18 mouse cellular contexts compared by ENCODE assay signal in genomic region chr14:104568081-104568480, GRCm38 (mm10). TPM values are rescaled to one million over a fixed set of nuclear protein-coding genes. Genes with fewer than 3 reads are reported as not detected.
DNase-seq lines count a peak whose midpoint lies in the region; ATAC-seq and TF ChIP-seq lines count a peak whose summit lies in the region.
"Had no signal": no experiment of that assay in that cellular context is flagged by ENCODE, and none has a peak within 500 bp of the region (broad histone marks: within the 10 kb centered on the region; RNA-seq: fewer than 3 reads in every experiment).

No protein-coding gene starts in this region.

- no peak overlapping the region for H3K9ac ChIP-seq in forebrain, embryonic 14.5 days (ENCODE audit: low read length)
- no peak overlapping the region for H3K9ac ChIP-seq in forebrain, postnatal 0 days
- no peak overlapping the region for H3K9ac ChIP-seq in hindbrain, embryonic 11.5 days (ENCODE audit: low read depth, low read length)
- no peak overlapping the region for H3K9ac ChIP-seq in hindbrain, embryonic 16.5 days (ENCODE audit: low read depth, low read length)
- H3K9ac ChIP-seq in midbrain, embryonic 14.5 days (replicated peaks; ENCODE audit: low read length) = no peak overlapping the region
- no peak overlapping the region for H3K9ac ChIP-seq in hindbrain, embryonic 13.5 days
- H3K9ac ChIP-seq: embryonic facial prominence, embryonic 12.5 days; heart, embryonic 13.5 days had no signal

- H3K27me3 ChIP-seq in forebrain, embryonic 14.5 days (replicated peaks; ENCODE audit: control insufficient read depth, insufficient read depth, low read length) = no peaks in the 10 kb centered on the region
- no peaks in the 10 kb centered on the region for H3K27me3 ChIP-seq in forebrain, postnatal 0 days (ENCODE audit: insufficient read depth, low read length)
- H3K27me3 ChIP-seq in hindbrain, embryonic 11.5 days (ENCODE audit: control insufficient read depth, insufficient read depth, low read length) = no peaks in the 10 kb centered on the region
- H3K27me3 ChIP-seq in hindbrain, embryonic 16.5 days (replicated peaks; ENCODE audit: control insufficient read depth, insufficient read depth, low read length) = no peaks in the 10 kb centered on the region
- H3K27me3 ChIP-seq in midbrain, embryonic 14.5 days (ENCODE audit: control insufficient read depth, insufficient read depth, low read length) = no peaks in the 10 kb centered on the region
- no peaks in the 10 kb centered on the region for H3K27me3 ChIP-seq in midbrain, embryonic 10.5 days (ENCODE audit: low read depth, poor library complexity, severe bottlenecking)
- H3K27me3 ChIP-seq in hindbrain, embryonic 13.5 days = no peaks in the 10 kb centered on the region
- H3K27me3 ChIP-seq: embryonic facial prominence, embryonic 12.5 days; heart, embryonic 13.5 days had no signal

- peak; percentile 57 for ATAC-seq in forebrain, embryonic 14.5 days
- ATAC-seq in forebrain, postnatal 0 days = no peak
- peak; percentile 59 for ATAC-seq in hindbrain, embryonic 11.5 days (ENCODE audit: low FRiP score)
- no peak for ATAC-seq in hindbrain, embryonic 16.5 days
- ATAC-seq in midbrain, embryonic 14.5 days (ENCODE audit: low FRiP score, low TSS enrichment) = peak; percentile 68; the same call in 1 of the 2 replicates
- ATAC-seq in hindbrain, embryonic 13.5 days (ENCODE audit: low FRiP score) = 0 out of 2 replicates have a peak, but pooled peaks have one; percentile 56
- ATAC-seq: intestine, embryonic 16.5 days had no signal

- H3K4me3 ChIP-seq in forebrain, embryonic 14.5 days (ENCODE audit: low read depth, low read length) = no peak overlapping the region
- H3K4me3 ChIP-seq in forebrain, postnatal 0 days (ENCODE audit: low read depth, low read length) = no peak overlapping the region
- no peak overlapping the region for H3K4me3 ChIP-seq in hindbrain, embryonic 11.5 days (ENCODE audit: low read depth, low read length)
- H3K4me3 ChIP-seq in hindbrain, embryonic 16.5 days (ENCODE audit: low read length) = no peak overlapping the region
- H3K4me3 ChIP-seq in midbrain, embryonic 14.5 days (replicated peaks; ENCODE audit: low read depth, low read length) = no peak overlapping the region
- H3K4me3 ChIP-seq in midbrain, embryonic 10.5 days = no peak overlapping the region
- H3K4me3 ChIP-seq in hindbrain, embryonic 13.5 days = no peak overlapping the region
- H3K4me3 ChIP-seq: embryonic facial prominence, embryonic 12.5 days; heart, embryonic 13.5 days had no signal

- no peak for TF ChIP-seq CTCF in forebrain, postnatal 0 days (IDR thresholded peaks at IDR 0.05; ENCODE audit: low read depth)

- peaks cover 8% of the 10 kb centered on the region; the same call in 1 of the 2 replicates for H3K4me1 ChIP-seq in forebrain, embryonic 14.5 days (ENCODE audit: control insufficient read depth, insufficient read depth, low read length)
- H3K4me1 ChIP-seq in forebrain, postnatal 0 days (ENCODE audit: insufficient read depth) = no peaks in the 10 kb centered on the region
- no peaks in the 10 kb centered on the region for H3K4me1 ChIP-seq in hindbrain, embryonic 11.5 days (replicated peaks; ENCODE audit: control insufficient read depth, insufficient read depth, low read length)
- no peaks in the 10 kb centered on the region for H3K4me1 ChIP-seq in hindbrain, embryonic 16.5 days (ENCODE audit: control insufficient read depth, insufficient read depth, low read depth, low read length)
- peaks cover 4% of the 10 kb centered on the region; the same call in 1 of the 2 replicates for H3K4me1 ChIP-seq in midbrain, embryonic 14.5 days (ENCODE audit: control insufficient read depth, insufficient read depth, low read length)
- H3K4me1 ChIP-seq in midbrain, embryonic 10.5 days = peaks cover 5% of the 10 kb centered on the region; the same call in 1 of the 2 replicates
- peaks cover 10% of the 10 kb centered on the region; the same call in 1 of the 2 replicates for H3K4me1 ChIP-seq in hindbrain, embryonic 13.5 days (replicated peaks)
- H3K4me1 ChIP-seq: embryonic facial prominence, embryonic 12.5 days; heart, embryonic 13.5 days had no signal

- H3K27ac ChIP-seq in forebrain, embryonic 14.5 days (ENCODE audit: low read depth, low read length) = no peak overlapping the region; the same call in 1 of the 2 replicates
- H3K27ac ChIP-seq in forebrain, postnatal 0 days (ENCODE audit: low read depth, low read length) = no peak overlapping the region
- H3K27ac ChIP-seq in hindbrain, embryonic 11.5 days (ENCODE audit: low read depth, low read length) = no peak overlapping the region
- H3K27ac ChIP-seq in hindbrain, embryonic 16.5 days (ENCODE audit: low read depth, low read length) = no peak overlapping the region
- no peak overlapping the region for H3K27ac ChIP-seq in midbrain, embryonic 14.5 days (replicated peaks; ENCODE audit: low read depth, low read length)
- no peak overlapping the region for H3K27ac ChIP-seq in midbrain, embryonic 10.5 days (replicated peaks)
- no peak overlapping the region for H3K27ac ChIP-seq in hindbrain, embryonic 13.5 days
- H3K27ac ChIP-seq: embryonic facial prominence, embryonic 12.5 days; heart, embryonic 13.5 days had no signal

- no peak overlapping the region for H3K4me2 ChIP-seq in forebrain, embryonic 14.5 days (ENCODE audit: low read length)
- H3K4me2 ChIP-seq in forebrain, postnatal 0 days (ENCODE audit: low read depth) = no peak overlapping the region
- no peak overlapping the region for H3K4me2 ChIP-seq in hindbrain, embryonic 11.5 days (replicated peaks; ENCODE audit: low read depth, low read length)
- no peak overlapping the region for H3K4me2 ChIP-seq in hindbrain, embryonic 16.5 days (ENCODE audit: low read length)
- no peak overlapping the region for H3K4me2 ChIP-seq in midbrain, embryonic 14.5 days (ENCODE audit: low read length)
- no peak overlapping the region for H3K4me2 ChIP-seq in hindbrain, embryonic 13.5 days
- H3K4me2 ChIP-seq: embryonic facial prominence, embryonic 12.5 days; heart, embryonic 13.5 days had no signal

- H3K9me3 ChIP-seq in forebrain, embryonic 14.5 days (replicated peaks; ENCODE audit: control insufficient read depth, low read length) = no peaks in the 10 kb centered on the region
- H3K9me3 ChIP-seq in forebrain, postnatal 0 days (ENCODE audit: low read length) = no peaks in the 10 kb centered on the region
- no peaks in the 10 kb centered on the region for H3K9me3 ChIP-seq in hindbrain, embryonic 11.5 days (ENCODE audit: control insufficient read depth, low read length)
- H3K9me3 ChIP-seq in hindbrain, embryonic 16.5 days (ENCODE audit: control insufficient read depth, low read length) = no peaks in the 10 kb centered on the region
- H3K9me3 ChIP-seq in midbrain, embryonic 14.5 days (ENCODE audit: control insufficient read depth, low read length) = no peaks in the 10 kb centered on the region
- H3K9me3 ChIP-seq in midbrain, embryonic 10.5 days (replicated peaks) = no peaks in the 10 kb centered on the region
- no peaks in the 10 kb centered on the region for H3K9me3 ChIP-seq in hindbrain, embryonic 13.5 days
- H3K9me3 ChIP-seq: embryonic facial prominence, embryonic 12.5 days; heart, embryonic 13.5 days had no signal

- WGBS in forebrain, embryonic 14.5 days = 27% methylated on average over 3 of the region's 3 CpGs
- whole genome bisulfite sequencing in forebrain, postnatal 0 days = 14% methylated on average over 3 of the region's 3 CpGs
- 46% methylated on average over 3 of the region's 3 CpGs for WGBS in hindbrain, embryonic 11.5 days
- WGBS in hindbrain, embryonic 16.5 days = 20% methylated on average over 3 of the region's 3 CpGs
- 5% methylated on average over 3 of the region's 3 CpGs for WGBS in midbrain, embryonic 14.5 days
- WGBS in midbrain, embryonic 10.5 days = 75% methylated on average over 3 of the region's 3 CpGs
- 24% methylated on average over 3 of the region's 3 CpGs for WGBS in hindbrain, embryonic 13.5 days

- no peaks in the 10 kb centered on the region for H3K36me3 ChIP-seq in forebrain, embryonic 14.5 days (ENCODE audit: control insufficient read depth, insufficient read depth, low read length)
- H3K36me3 ChIP-seq in forebrain, postnatal 0 days (ENCODE audit: insufficient read depth) = no peaks in the 10 kb centered on the region
- H3K36me3 ChIP-seq in hindbrain, embryonic 11.5 days (ENCODE audit: control insufficient read depth, insufficient read depth, low read length) = no peaks in the 10 kb centered on the region
- no peaks in the 10 kb centered on the region for H3K36me3 ChIP-seq in hindbrain, embryonic 16.5 days (ENCODE audit: control insufficient read depth, insufficient read depth, low read length)
- H3K36me3 ChIP-seq in midbrain, embryonic 14.5 days (ENCODE audit: control insufficient read depth, insufficient read depth, low read length) = no peaks in the 10 kb centered on the region
- no peaks in the 10 kb centered on the region for H3K36me3 ChIP-seq in midbrain, embryonic 10.5 days
- no peaks in the 10 kb centered on the region for H3K36me3 ChIP-seq in hindbrain, embryonic 13.5 days
- H3K36me3 ChIP-seq: embryonic facial prominence, embryonic 12.5 days; heart, embryonic 13.5 days had no signal

- no peak for DNase-seq in forebrain, embryonic 14.5 days (ENCODE audit: low spot score)
- no peak for DNase-seq in forebrain, postnatal 0 days
- no peak for DNase-seq in hindbrain, embryonic 11.5 days (ENCODE audit: low spot score)
- DNase-seq in midbrain, embryonic 14.5 days = peak; percentile 31
- no peak for DNase-seq in midbrain, embryonic 10.5 days (ENCODE audit: low spot score)
- DNase-seq in adrenal gland, adult (ENCODE audit: inconsistent age in 2 of 2, low spot score in 1 of 2) = no peak
- DNase-seq: adrenal gland, postnatal 14 days; cerebellum, adult 11-12 months; cerebellum, adult 9-10 months; cerebellum, postnatal 25 days; gastrocnemius, postnatal 36 days; heart, adult 11 months; heart, postnatal 36 days had no signal

RNA-seq across cellular contexts. Expression of gene Rnf219, which starts 45.6 kb away (rescaled TPM):
- 26.6 and 30.8 TPM in 2 replicates for polyA plus RNA-seq in forebrain, embryonic 14.5 days (2014; fragmentation: Nextera tagmentation; extraction: Ambion mirVana)
- total RNA-seq in forebrain, postnatal 0 days (2014; rRNA removed) = 12.0 and 12.8 TPM in 2 replicates
- polyA plus RNA-seq in forebrain, postnatal 0 days (2015; fragmentation: Nextera tagmentation; extraction: Ambion mirVana) = 10.5 and 17.9 TPM in 2 replicates
- polyA plus RNA-seq in hindbrain, embryonic 11.5 days (2014; fragmentation: Nextera tagmentation; extraction: Ambion mirVana) = 39.5 and 44.0 TPM in 2 replicates
- 25.1 and 26.1 TPM in 2 replicates for polyA plus RNA-seq in hindbrain, embryonic 16.5 days (2015; fragmentation: Nextera tagmentation; extraction: Ambion mirVana)
- polyA plus RNA-seq in midbrain, embryonic 14.5 days (2014; fragmentation: Nextera tagmentation; extraction: Ambion mirVana) = 30.8 and 34.5 TPM in 2 replicates
- polyA plus RNA-seq in midbrain, embryonic 10.5 days (2016; fragmentation: Nextera tagmentation; extraction: Ambion mirVana) = 41.8 and 44.3 TPM in 2 replicates
- 35.2 and 36.0 TPM in 2 replicates for polyA plus RNA-seq in hindbrain, embryonic 13.5 days (2015; fragmentation: Nextera tagmentation; extraction: Ambion mirVana)

Comparison
In these comparisons a context has a peak if more than half of its experiments do, and no peak if none do; other contexts are left out.
1. ATAC-seq: peak in forebrain, embryonic 14.5 days (single experiment), hindbrain, embryonic 11.5 days (single experiment), midbrain, embryonic 14.5 days (single experiment) and hindbrain, embryonic 13.5 days (single experiment); none in forebrain, postnatal 0 days (single experiment) and hindbrain, embryonic 16.5 days (single experiment).